Mouse (Mus musculus): ENCODE data around the gene Plekhj1. TPM values are rescaled to one million over a fixed set of nuclear protein-coding genes. Genes with fewer than 3 reads are reported as not detected.

Gene Plekhj1
- total RNA-seq, 1 experiment: 77.2 TPM

DNA sequence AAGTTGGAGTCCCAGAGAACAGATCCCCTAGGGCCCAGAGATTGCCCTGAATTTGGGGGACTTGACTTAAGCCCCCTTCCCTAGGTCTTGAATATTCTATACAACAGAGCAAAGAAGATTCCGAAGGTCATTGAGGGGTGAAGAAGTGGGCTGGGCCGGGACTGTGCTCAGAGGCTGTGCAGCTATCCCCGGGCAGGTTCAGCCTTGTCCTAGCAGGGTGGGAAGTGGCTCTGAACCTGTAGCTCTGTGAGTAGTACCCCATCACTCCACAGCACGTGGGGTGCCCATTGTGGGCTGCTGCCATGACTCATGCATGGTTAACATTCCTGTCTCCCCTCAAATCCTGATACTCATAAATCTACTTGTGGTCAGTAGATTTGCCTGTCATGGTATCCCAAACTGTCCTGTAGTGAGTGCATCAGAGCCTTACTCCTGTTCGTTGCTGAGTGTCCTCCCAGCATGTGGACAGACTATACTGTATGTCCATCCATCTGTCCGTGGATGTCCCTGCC is 22.0 kb downstream of the Plekhj1 start:
- no peak for TF ChIP-seq CHD2 (IDR thresholded peaks at IDR 0.05; ENCODE audit: low read depth, low read length)
- no peak for TF ChIP-seq ZC3H11A (IDR thresholded peaks at IDR 0.05; ENCODE audit: borderline replicate concordance, low read depth, low read length)
- no peak for TF ChIP-seq MAFK (IDR thresholded peaks at IDR 0.05; ENCODE audit: insufficient read depth, low read depth, low read length)
- H3K27ac ChIP-seq (ENCODE audit: insufficient read depth, low read depth, low read length, poor library complexity, severe bottlenecking): no peak overlapping the region
- no peak for DNase-seq (ENCODE audit: low read depth, low spot score)
- in situ Hi-C loops (cut with MboI; ENCODE audit: low sequenced_read_pairs in 2 of 2, unreplicated experiment in 2 of 2): no loop called here
- no peak overlapping the region for H3K9ac ChIP-seq (ENCODE audit: insufficient read depth, low read depth, low read length, poor library complexity, severe bottlenecking)
- no peak overlapping the region for H3K4me3 ChIP-seq (ENCODE audit: insufficient read depth in 1 of 2, low read depth in 1 of 2, low read length in 2 of 2, poor library complexity in 1 of 2, severe bottlenecking in 1 of 2)
- peaks cover 80% of the 10 kb centered on the region for H3K36me3 ChIP-seq (ENCODE audit: control insufficient read depth, insufficient read depth, low read length, poor library complexity, severe bottlenecking)
- no peaks in the 10 kb centered on the region for H3K4me1 ChIP-seq (ENCODE audit: control insufficient read depth in 2 of 2, insufficient read depth in 2 of 2, low read length in 2 of 2, poor library complexity in 1 of 2)
- no peaks in the 10 kb centered on the region for H3K9me3 ChIP-seq (ENCODE audit: control insufficient read depth, insufficient read depth, low read depth, low read length)

GRCm38 (mm10) chr10:80775731-80776130 is 22.7 kb downstream of the Plekhj1 start:
- H3K36me3 ChIP-seq (ENCODE audit: control insufficient read depth, insufficient read depth, low read length, poor library complexity, severe bottlenecking): peaks cover 80% of the 10 kb centered on the region
- in situ Hi-C loops (cut with MboI; ENCODE audit: low sequenced_read_pairs in 2 of 2, unreplicated experiment in 2 of 2): no loop called here
- no peaks in the 10 kb centered on the region for H3K4me1 ChIP-seq (ENCODE audit: control insufficient read depth in 2 of 2, insufficient read depth in 2 of 2, low read length in 2 of 2, poor library complexity in 1 of 2)
- H3K27ac ChIP-seq (ENCODE audit: insufficient read depth, low read depth, low read length, poor library complexity, severe bottlenecking): no peak overlapping the region
- no peak overlapping the region for H3K9ac ChIP-seq (ENCODE audit: insufficient read depth, low read depth, low read length, poor library complexity, severe bottlenecking)
- TF ChIP-seq MAFK (IDR thresholded peaks at IDR 0.05; ENCODE audit: insufficient read depth, low read depth, low read length) (no peak), CHD2 (IDR thresholded peaks at IDR 0.05; ENCODE audit: low read depth, low read length) (no peak), ZNF384 (IDR thresholded peaks at IDR 0.05; ENCODE audit: low read depth, low read length) (no peak), HCFC1 (IDR thresholded peaks at IDR 0.05; ENCODE audit: borderline replicate concordance, insufficient read depth, low read length) (no peak), ZC3H11A (IDR thresholded peaks at IDR 0.05; ENCODE audit: borderline replicate concordance, low read depth, low read length) (no peak)
- no peak overlapping the region for H3K4me3 ChIP-seq (ENCODE audit: insufficient read depth in 1 of 2, low read depth in 1 of 2, low read length in 2 of 2, poor library complexity in 1 of 2, severe bottlenecking in 1 of 2)
- no peaks in the 10 kb centered on the region for H3K9me3 ChIP-seq (ENCODE audit: control insufficient read depth, insufficient read depth, low read depth, low read length)
- DNase-seq (ENCODE audit: low read depth, low spot score): no peak

DNA sequence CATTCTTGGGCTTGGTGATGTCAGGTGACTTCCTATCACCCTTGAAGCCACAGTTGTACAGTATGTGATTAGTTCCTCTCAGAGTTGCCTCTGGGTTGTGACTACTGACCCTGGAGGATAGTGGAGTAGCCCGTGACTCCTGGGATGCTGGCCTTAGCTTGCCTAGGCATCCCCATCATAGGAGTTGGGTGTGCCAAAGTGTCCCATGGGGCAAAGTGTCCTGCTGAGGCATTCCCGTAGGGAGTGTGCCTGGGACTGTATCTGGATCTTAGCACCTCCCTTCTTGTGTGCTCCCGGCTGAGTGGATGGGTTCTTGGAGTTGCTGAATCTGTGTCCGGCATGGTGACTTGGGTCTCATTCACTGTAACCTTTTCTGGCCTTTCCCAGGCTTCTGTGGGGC is 23.4 kb downstream of the Plekhj1 start:
- no peak for TF ChIP-seq MAFK (IDR thresholded peaks at IDR 0.05; ENCODE audit: insufficient read depth, low read depth, low read length)
- no peak for TF ChIP-seq ZNF384 (IDR thresholded peaks at IDR 0.05; ENCODE audit: low read depth, low read length)
- no peak for TF ChIP-seq CHD2 (IDR thresholded peaks at IDR 0.05; ENCODE audit: low read depth, low read length)
- TF ChIP-seq HCFC1 (IDR thresholded peaks at IDR 0.05; ENCODE audit: borderline replicate concordance, insufficient read depth, low read length): no peak
- no peak for TF ChIP-seq ZC3H11A (IDR thresholded peaks at IDR 0.05; ENCODE audit: borderline replicate concordance, low read depth, low read length)
- Histone ChIP-seq H3K36me3 (ENCODE audit: control insufficient read depth, insufficient read depth, low read length, poor library complexity, severe bottlenecking) (peaks cover 77% of the 10 kb centered on the region), H3K27ac (ENCODE audit: insufficient read depth, low read depth, low read length, poor library complexity, severe bottlenecking) (no peak overlapping the region), H3K9me3 (ENCODE audit: control insufficient read depth, insufficient read depth, low read depth, low read length) (no peaks in the 10 kb centered on the region), H3K9ac (ENCODE audit: insufficient read depth, low read depth, low read length, poor library complexity, severe bottlenecking) (no peak overlapping the region), H3K4me3 (ENCODE audit: insufficient read depth in 1 of 2, low read depth in 1 of 2, low read length in 2 of 2, poor library complexity in 1 of 2, severe bottlenecking in 1 of 2) (no peak overlapping the region), H3K4me1 (ENCODE audit: control insufficient read depth in 2 of 2, insufficient read depth in 2 of 2, low read length in 2 of 2, poor library complexity in 1 of 2) (no peaks in the 10 kb centered on the region)
- DNase-seq (ENCODE audit: low read depth, low spot score): no peak
- in situ Hi-C loops (cut with MboI; ENCODE audit: low sequenced_read_pairs in 2 of 2, unreplicated experiment in 2 of 2): no loop called here

- Histone ChIP-seq H3K9ac (ENCODE audit: insufficient read depth, low read depth, low read length, poor library complexity, severe bottlenecking) (no peak overlapping the region), H3K27ac (ENCODE audit: insufficient read depth, low read depth, low read length, poor library complexity, severe bottlenecking) (no peak overlapping the region), H3K9me3 (ENCODE audit: control insufficient read depth, insufficient read depth, low read depth, low read length) (no peaks in the 10 kb centered on the region), H3K4me3 (ENCODE audit: insufficient read depth in 1 of 2, low read depth in 1 of 2, low read length in 2 of 2, poor library complexity in 1 of 2, severe bottlenecking in 1 of 2) (no peak overlapping the region), H3K4me1 (ENCODE audit: control insufficient read depth in 2 of 2, insufficient read depth in 2 of 2, low read length in 2 of 2, poor library complexity in 1 of 2) (no peaks in the 10 kb centered on the region), H3K36me3 (ENCODE audit: control insufficient read depth, insufficient read depth, low read length, poor library complexity, severe bottlenecking) (peaks cover 78% of the 10 kb centered on the region)
- no peak for TF ChIP-seq CHD2 (IDR thresholded peaks at IDR 0.05; ENCODE audit: low read depth, low read length)
- no peak for TF ChIP-seq HCFC1 (IDR thresholded peaks at IDR 0.05; ENCODE audit: borderline replicate concordance, insufficient read depth, low read length)
- TF ChIP-seq ZNF384 (IDR thresholded peaks at IDR 0.05; ENCODE audit: low read depth, low read length): no peak
- no peak for TF ChIP-seq MAFK (IDR thresholded peaks at IDR 0.05; ENCODE audit: insufficient read depth, low read depth, low read length)
- TF ChIP-seq ZC3H11A (IDR thresholded peaks at IDR 0.05; ENCODE audit: borderline replicate concordance, low read depth, low read length): no peak
- in situ Hi-C loops (cut with MboI; ENCODE audit: low sequenced_read_pairs in 2 of 2, unreplicated experiment in 2 of 2): no loop called here
- no peak for DNase-seq (ENCODE audit: low read depth, low spot score)
Measured at GRCm38 (mm10) chr10:80774549-80774948, 23.9 kb downstream of the Plekhj1 start.

DNA sequence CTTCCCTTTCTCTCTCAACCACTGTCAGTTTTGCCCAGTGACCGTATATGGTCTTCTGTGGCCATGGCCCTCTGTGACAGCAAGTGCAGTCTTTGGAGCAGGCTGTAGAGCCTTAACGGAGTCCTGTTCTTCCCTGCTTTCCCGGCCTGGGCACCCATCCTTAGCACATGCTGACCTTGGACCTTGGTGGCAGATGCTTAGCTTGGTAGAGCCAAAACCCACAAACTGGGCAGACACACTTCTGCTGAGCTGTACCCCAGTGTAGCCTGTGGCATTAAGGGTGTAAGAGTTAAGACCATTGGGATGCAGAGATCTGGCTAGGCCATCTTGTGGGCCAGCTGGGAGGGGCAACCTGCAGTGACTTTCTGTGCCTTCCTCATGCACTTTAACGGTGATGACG is 24.6 kb downstream of the Plekhj1 start:
- H3K9me3 ChIP-seq (ENCODE audit: control insufficient read depth, insufficient read depth, low read depth, low read length): no peaks in the 10 kb centered on the region
- no peaks in the 10 kb centered on the region for H3K4me1 ChIP-seq (ENCODE audit: control insufficient read depth in 2 of 2, insufficient read depth in 2 of 2, low read length in 2 of 2, poor library complexity in 1 of 2)
- no peak overlapping the region for H3K9ac ChIP-seq (ENCODE audit: insufficient read depth, low read depth, low read length, poor library complexity, severe bottlenecking)
- H3K27ac ChIP-seq (ENCODE audit: insufficient read depth, low read depth, low read length, poor library complexity, severe bottlenecking): no peak overlapping the region
- DNase-seq (ENCODE audit: low read depth, low spot score): no peak
- H3K36me3 ChIP-seq (ENCODE audit: control insufficient read depth, insufficient read depth, low read length, poor library complexity, severe bottlenecking): peaks cover 77% of the 10 kb centered on the region
- in situ Hi-C loops (cut with MboI; ENCODE audit: low sequenced_read_pairs in 2 of 2, unreplicated experiment in 2 of 2): no loop called here
- no peak overlapping the region for H3K4me3 ChIP-seq (ENCODE audit: insufficient read depth in 1 of 2, low read depth in 1 of 2, low read length in 2 of 2, poor library complexity in 1 of 2, severe bottlenecking in 1 of 2)
- TF ChIP-seq HCFC1 (IDR thresholded peaks at IDR 0.05; ENCODE audit: borderline replicate concordance, insufficient read depth, low read length): no peak
- TF ChIP-seq MAFK (IDR thresholded peaks at IDR 0.05; ENCODE audit: insufficient read depth, low read depth, low read length): no peak
- no peak for TF ChIP-seq ZC3H11A (IDR thresholded peaks at IDR 0.05; ENCODE audit: borderline replicate concordance, low read depth, low read length)
- TF ChIP-seq CHD2 (IDR thresholded peaks at IDR 0.05; ENCODE audit: low read depth, low read length): no peak
- TF ChIP-seq ZNF384 (IDR thresholded peaks at IDR 0.05; ENCODE audit: low read depth, low read length): no peak
